Mouse (Mus musculus): ENCODE data around the gene Syngap1.

GRCm38 (mm10) chr17:26990521-26990920 lies 49.5 kb downstream of the Syngap1 start:
- TF ChIP-seq ZC3H11A (IDR thresholded peaks at IDR 0.05; ENCODE audit: low read depth, low read length) (no peak), E2F4 (IDR thresholded peaks at IDR 0.05; ENCODE audit: borderline replicate concordance, low read depth, low read length) (no peak), CHD2 (IDR thresholded peaks at IDR 0.05; ENCODE audit: low read length) (no peak), ZKSCAN1 (IDR thresholded peaks at IDR 0.05; ENCODE audit: low read depth, low read length) (no peak), POLR2AphosphoS2 (IDR thresholded peaks at IDR 0.05; ENCODE audit: low read length) (no peak), CTCF (IDR thresholded peaks at IDR 0.05 in 2 of 3, conservative IDR thresholded peaks at IDR 0.05 in 1 of 3; ENCODE audit: control insufficient read depth in 1 of 3, insufficient read depth in 1 of 3, low read depth in 2 of 3, low read length in 3 of 3, poor library complexity in 1 of 3, severe bottlenecking in 1 of 3) (no peak), EP300 (IDR thresholded peaks at IDR 0.05; ENCODE audit: low read depth in 1 of 2, low read length in 2 of 2) (no peak), HCFC1 (IDR thresholded peaks at IDR 0.05; ENCODE audit: low read depth, low read length) (no peak), TBP (IDR thresholded peaks at IDR 0.05; ENCODE audit: low read depth, low read length) (no peak), RCOR1 (IDR thresholded peaks at IDR 0.05; ENCODE audit: low read depth, low read length) (no peak), GABPA (IDR thresholded peaks at IDR 0.05; ENCODE audit: low read depth, low read length) (no peak)

All from MEL (cell line).